ENCODE assay signal across 18 mouse cellular contexts in genomic region chr12:81688537-81688936, GRCm38 (mm10). TPM values are rescaled to one million over a fixed set of nuclear protein-coding genes. Genes with fewer than 3 reads are reported as not detected.
DNase-seq lines count a peak whose midpoint lies in the region; ATAC-seq and TF ChIP-seq lines count a peak whose summit lies in the region.
"Had no signal": no experiment of that assay in that cellular context is flagged by ENCODE, and none has a peak within 500 bp of the region (broad histone marks: within the 10 kb centered on the region; RNA-seq: fewer than 3 reads in every experiment).

No protein-coding gene starts in this region.

- WGBS in lung, adult 2 months, result 46% methylated on average over 4 of the region's 4 CpGs
- 50% methylated on average over 4 of the region's 4 CpGs for WGBS in heart, embryonic 16.5 days
- 86% methylated on average over 4 of the region's 4 CpGs for WGBS in embryonic facial prominence, embryonic 10.5 days

- no peak overlapping the region for H3K9ac ChIP-seq in heart, embryonic 16.5 days (ENCODE audit: low read length)
- H3K9ac ChIP-seq: forebrain, postnatal 0 days; limb, embryonic 12.5 days; liver, postnatal 0 days; midbrain, embryonic 15.5 days; stomach, embryonic 15.5 days had no signal

- no peaks in the 10 kb centered on the region for H3K36me3 ChIP-seq in heart, embryonic 16.5 days (ENCODE audit: control insufficient read depth, insufficient read depth)
- H3K36me3 ChIP-seq in embryonic facial prominence, embryonic 10.5 days (replicated peaks), result no peaks in the 10 kb centered on the region
- H3K36me3 ChIP-seq: hindbrain, embryonic 10.5 days; limb, embryonic 12.5 days; midbrain, embryonic 15.5 days; stomach, embryonic 15.5 days had no signal

- no peak overlapping the region for H3K4me2 ChIP-seq in heart, embryonic 16.5 days (ENCODE audit: low read depth, low read length)
- H3K4me2 ChIP-seq: limb, embryonic 12.5 days; midbrain, embryonic 15.5 days; stomach, embryonic 15.5 days had no signal

- no peak for TF ChIP-seq CTCF in lung, adult 2 months (IDR thresholded peaks at IDR 0.05; ENCODE audit: insufficient read depth, low read length)
- no peak for TF ChIP-seq CTCF in embryonic fibroblast, embryonic 13.5 days (IDR thresholded peaks at IDR 0.05; ENCODE audit: borderline replicate concordance, insufficient read depth, low read length)
- no peak for TF ChIP-seq CTCF in layer of hippocampus, adult 2 months (conservative IDR thresholded peaks at IDR 0.05)

- peak; percentile 22 for DNase-seq in lung, postnatal 10 days
- no peak for DNase-seq in lung, adult 2 months
- DNase-seq in testis, postnatal 14 days (ENCODE audit: low spot score), result peak; percentile 43
- DNase-seq in layer of hippocampus, adult 2 months (ENCODE audit: low spot score in 2 of 2), result no peak
- DNase-seq in embryonic facial prominence, embryonic 10.5 days (ENCODE audit: low spot score), result no peak
- DNase-seq in ovary, adult 18-20 months (ENCODE audit: low spot score), result no peak
- DNase-seq: cerebellum, adult 9-10 months; forebrain, postnatal 0 days; liver, postnatal 0 days had no signal

- no peak for TF ChIP-seq POLR2A in lung, adult 2 months (IDR thresholded peaks at IDR 0.05; ENCODE audit: borderline replicate concordance, extremely low read depth, low read depth, low read length)
- TF ChIP-seq POLR2A in embryonic fibroblast, embryonic 13.5 days (IDR thresholded peaks at IDR 0.05; ENCODE audit: low read depth, low read length), result no peak

- H3K4me1 ChIP-seq in lung, adult 2 months (ENCODE audit: control insufficient read depth, insufficient read depth, low read length), result peaks cover 11% of the 10 kb centered on the region
- H3K4me1 ChIP-seq in embryonic fibroblast, embryonic 13.5 days (ENCODE audit: control insufficient read depth, insufficient read depth, low read length), result peaks cover 3% of the 10 kb centered on the region
- no peaks in the 10 kb centered on the region; the same call in 1 of the 2 replicates for H3K4me1 ChIP-seq in heart, embryonic 16.5 days (ENCODE audit: control insufficient read depth, insufficient read depth, low read length)
- H3K4me1 ChIP-seq in embryonic facial prominence, embryonic 10.5 days, result peaks cover 26% of the 10 kb centered on the region
- H3K4me1 ChIP-seq: limb, embryonic 12.5 days; stomach, embryonic 15.5 days had no signal

- H3K27ac ChIP-seq in embryonic fibroblast, embryonic 13.5 days (ENCODE audit: insufficient read depth, low read length), result peak overlapping the region; percentile 72
- H3K27ac ChIP-seq in heart, embryonic 16.5 days (ENCODE audit: low read length), result 0 out of 2 replicates have a peak overlapping the region, but pooled peaks have one; percentile 36
- no peak overlapping the region for H3K27ac ChIP-seq in layer of hippocampus, adult 2 months
- H3K27ac ChIP-seq in embryonic facial prominence, embryonic 10.5 days (replicated peaks), result no peak overlapping the region
- H3K27ac ChIP-seq: hindbrain, embryonic 10.5 days; limb, embryonic 12.5 days; midbrain, embryonic 15.5 days; stomach, embryonic 15.5 days had no signal

- 0 out of 2 replicates have a peak, but pooled peaks have one; percentile 34 for ATAC-seq in heart, embryonic 16.5 days (replicated peaks; ENCODE audit: extremely low read depth, insufficient read depth, low FRiP score)
- ATAC-seq: forebrain, postnatal 0 days; intestine, postnatal 0 days; liver, postnatal 0 days; midbrain, embryonic 15.5 days had no signal

- H3K4me3 ChIP-seq in lung, adult 2 months (replicated peaks; ENCODE audit: extremely low read depth, low read depth, low read length), result no peak overlapping the region
- no peak overlapping the region for H3K4me3 ChIP-seq in embryonic fibroblast, embryonic 13.5 days (ENCODE audit: insufficient read depth, low read length)
- H3K4me3 ChIP-seq in heart, embryonic 16.5 days (ENCODE audit: low read length), result no peak overlapping the region
- H3K4me3 ChIP-seq in layer of hippocampus, adult 2 months, result no peak overlapping the region
- no peak overlapping the region for H3K4me3 ChIP-seq in embryonic facial prominence, embryonic 10.5 days
- H3K4me3 ChIP-seq: hindbrain, embryonic 10.5 days; limb, embryonic 12.5 days; midbrain, embryonic 15.5 days; stomach, embryonic 15.5 days had no signal

- no peaks in the 10 kb centered on the region for H3K27me3 ChIP-seq in heart, embryonic 16.5 days (ENCODE audit: control insufficient read depth, insufficient read depth, low read length)
- no peaks in the 10 kb centered on the region for H3K27me3 ChIP-seq in embryonic facial prominence, embryonic 10.5 days (replicated peaks; ENCODE audit: low read depth, poor library complexity, severe bottlenecking)
- H3K27me3 ChIP-seq: CH12.LX; limb, embryonic 12.5 days; midbrain, embryonic 15.5 days; stomach, embryonic 15.5 days had no signal

- no peaks in the 10 kb centered on the region for H3K9me3 ChIP-seq in heart, embryonic 16.5 days (replicated peaks; ENCODE audit: control insufficient read depth, low read length)
- no peaks in the 10 kb centered on the region for H3K9me3 ChIP-seq in embryonic facial prominence, embryonic 10.5 days
- H3K9me3 ChIP-seq: hindbrain, embryonic 10.5 days; limb, embryonic 12.5 days; midbrain, embryonic 15.5 days; stomach, embryonic 15.5 days had no signal

RNA-seq across cellular contexts. Expression of gene Ttc9, which starts 57.5 kb away (rescaled TPM):
- polyA plus RNA-seq in lung, adult 2 months (2012; rRNA removed), result 10.2 and 12.8 TPM in 2 replicates
- 13.0 and 28.3 TPM in 2 replicates for polyA plus RNA-seq in embryonic fibroblast, embryonic 13.5 days (2011; ENCODE audit: insufficient read length, low read depth, missing spikeins)
- 4.0 and 4.5 TPM in 2 replicates for polyA plus RNA-seq in heart, embryonic 16.5 days (2015; fragmentation: Nextera tagmentation; extraction: Ambion mirVana)
- 10 to 100 TPM; 37.3 to 38.0 TPM for total RNA-seq in layer of hippocampus, adult 2 months (2021)
- polyA plus RNA-seq in embryonic facial prominence, embryonic 10.5 days (2016; fragmentation: Nextera tagmentation; extraction: Ambion mirVana), result 1.2 and 1.6 TPM in 2 replicates
- total RNA-seq: CH12.LX; neutrophil, adult 5-6 weeks had no signal
- polyA plus RNA-seq: liver, postnatal 0 days had no signal

Comparison
In these comparisons a context has a peak if more than half of its experiments do, and no peak if none do; other contexts are left out.
1. DNase-seq: peak in lung, postnatal 10 days (single experiment) and testis, postnatal 14 days (single experiment); none in lung, adult 2 months (single experiment), layer of hippocampus, adult 2 months (0 of 2), embryonic facial prominence, embryonic 10.5 days (single experiment) and ovary, adult 18-20 months (single experiment).
2. H3K27ac ChIP-seq: peak in embryonic fibroblast, embryonic 13.5 days (single experiment) and heart, embryonic 16.5 days (single experiment); none in layer of hippocampus, adult 2 months (single experiment) and embryonic facial prominence, embryonic 10.5 days (single experiment).